Mouse (Mus musculus) heart, postnatal 0 days (tissue): ENCODE measurements around the gene Nudt3.

Source experiments
- CTCF ChIP-seq: IDR thresholded peaks from 2 replicates; pipeline ENCODE4 v1.5.1; 2016; ENCODE audit warnings: antibody characterized with exemption, control low read depth, low read depth
- EP300 ChIP-seq: IDR thresholded peaks from 2 replicates; pipeline ENCODE4 v1.6.1; 2016; ENCODE audit warnings: antibody characterized with exemption, low read depth

- no peak for TF ChIP-seq EP300
- no peak for TF ChIP-seq CTCF
Observed at GRCm38 (mm10) chr17:27623360-27624326, at the start of gene Nudt3.
